9 mouse cellular contexts compared by ENCODE assay signal in genomic region chr5:102692487-102692886, GRCm38 (mm10).
A peak's percentile ranks its signal among the peaks of the same experiment; 100 is the strongest.
DNase-seq lines count a peak whose midpoint lies in the region; ATAC-seq and TF ChIP-seq lines count a peak whose summit lies in the region.
"Had no signal": no experiment of that assay in that cellular context is flagged by ENCODE, and none has a peak within 500 bp of the region (broad histone marks: within the 10 kb centered on the region; RNA-seq: fewer than 3 reads in every experiment).

No protein-coding gene starts in this region.

- no peak overlapping the region for H3K4me3 ChIP-seq in intestine, embryonic 14.5 days (ENCODE audit: low read depth, low read length)
- H3K4me3 ChIP-seq in intestine, embryonic 16.5 days (ENCODE audit: low read length) = no peak overlapping the region
- no peak overlapping the region for H3K4me3 ChIP-seq in forebrain, embryonic 15.5 days
- no peak overlapping the region for H3K4me3 ChIP-seq in hindbrain, postnatal 0 days (ENCODE audit: low read length)
- H3K4me3 ChIP-seq in midbrain, embryonic 12.5 days = no peak overlapping the region
- H3K4me3 ChIP-seq in stomach, embryonic 14.5 days (ENCODE audit: low read depth, low read length) = no peak overlapping the region

- no peak overlapping the region for H3K9ac ChIP-seq in intestine, embryonic 14.5 days (ENCODE audit: low read length)
- no peak overlapping the region for H3K9ac ChIP-seq in intestine, embryonic 16.5 days (ENCODE audit: low read depth, low read length)
- H3K9ac ChIP-seq in forebrain, embryonic 15.5 days (replicated peaks) = no peak overlapping the region
- H3K9ac ChIP-seq in hindbrain, postnatal 0 days (replicated peaks; ENCODE audit: low read length) = no peak overlapping the region
- H3K9ac ChIP-seq in midbrain, embryonic 12.5 days (replicated peaks) = no peak overlapping the region
- H3K9ac ChIP-seq in stomach, embryonic 14.5 days (replicated peaks; ENCODE audit: low read depth, low read length) = no peak overlapping the region

- TF ChIP-seq CTCF in hindbrain, postnatal 0 days (IDR thresholded peaks at IDR 0.05; ENCODE audit: low read depth) = peak; percentile 96

- no peak for DNase-seq in intestine, embryonic 14.5 days (ENCODE audit: low spot score)
- DNase-seq in cerebellum, adult 11 months = peak; percentile 36
- peak; percentile 91 for DNase-seq in hindbrain, postnatal 0 days (ENCODE audit: low spot score)
- DNase-seq in left cerebral cortex, adult 18-20 months (ENCODE audit: low spot score in 2 of 2) = peak; percentile 68 to 74

- WGBS in intestine, embryonic 14.5 days = 14% methylated on average over 4 of the region's 4 CpGs
- WGBS in intestine, embryonic 16.5 days = 15% methylated on average over 4 of the region's 4 CpGs
- WGBS in forebrain, embryonic 15.5 days = 15% methylated on average over 4 of the region's 4 CpGs
- 12% methylated on average over 4 of the region's 4 CpGs for WGBS in hindbrain, postnatal 0 days
- 17% methylated on average over 4 of the region's 4 CpGs for WGBS in midbrain, embryonic 12.5 days
- 11% methylated on average over 4 of the region's 4 CpGs for WGBS in stomach, embryonic 14.5 days

- no peaks in the 10 kb centered on the region for H3K9me3 ChIP-seq in intestine, embryonic 14.5 days (ENCODE audit: control insufficient read depth, low read length)
- H3K9me3 ChIP-seq in intestine, embryonic 16.5 days (ENCODE audit: control insufficient read depth, low read length) = no peaks in the 10 kb centered on the region
- no peaks in the 10 kb centered on the region for H3K9me3 ChIP-seq in forebrain, embryonic 15.5 days
- no peaks in the 10 kb centered on the region for H3K9me3 ChIP-seq in hindbrain, postnatal 0 days (ENCODE audit: low read length)
- H3K9me3 ChIP-seq in midbrain, embryonic 12.5 days = no peaks in the 10 kb centered on the region
- H3K9me3 ChIP-seq in stomach, embryonic 14.5 days (ENCODE audit: control insufficient read depth, low read depth, low read length) = no peaks in the 10 kb centered on the region

- no peak overlapping the region for H3K27ac ChIP-seq in intestine, embryonic 14.5 days (ENCODE audit: low read depth)
- no peak overlapping the region for H3K27ac ChIP-seq in intestine, embryonic 16.5 days (ENCODE audit: low read length)
- H3K27ac ChIP-seq in forebrain, embryonic 15.5 days (replicated peaks) = no peak overlapping the region
- H3K27ac ChIP-seq in hindbrain, postnatal 0 days = no peak overlapping the region
- H3K27ac ChIP-seq in midbrain, embryonic 12.5 days (replicated peaks) = no peak overlapping the region
- H3K27ac ChIP-seq in stomach, embryonic 14.5 days (ENCODE audit: low read length) = no peak overlapping the region

- H3K27me3 ChIP-seq in intestine, embryonic 14.5 days (replicated peaks; ENCODE audit: control insufficient read depth, insufficient read depth, low read length) = no peaks in the 10 kb centered on the region
- no peaks in the 10 kb centered on the region for H3K27me3 ChIP-seq in intestine, embryonic 16.5 days (replicated peaks; ENCODE audit: control insufficient read depth, insufficient read depth, low read length)
- no peaks in the 10 kb centered on the region for H3K27me3 ChIP-seq in forebrain, embryonic 15.5 days
- no peaks in the 10 kb centered on the region for H3K27me3 ChIP-seq in hindbrain, postnatal 0 days (ENCODE audit: insufficient read depth, low read length)
- no peaks in the 10 kb centered on the region for H3K27me3 ChIP-seq in midbrain, embryonic 12.5 days
- H3K27me3 ChIP-seq in stomach, embryonic 14.5 days (ENCODE audit: control insufficient read depth, insufficient read depth, low read length) = no peaks in the 10 kb centered on the region

- no peaks in the 10 kb centered on the region for H3K36me3 ChIP-seq in intestine, embryonic 14.5 days (ENCODE audit: control insufficient read depth, insufficient read depth, low read length)
- H3K36me3 ChIP-seq in intestine, embryonic 16.5 days (ENCODE audit: control insufficient read depth, insufficient read depth, low read length) = no peaks in the 10 kb centered on the region
- H3K36me3 ChIP-seq in forebrain, embryonic 15.5 days = no peaks in the 10 kb centered on the region
- H3K36me3 ChIP-seq in hindbrain, postnatal 0 days (ENCODE audit: insufficient read depth, low read length) = no peaks in the 10 kb centered on the region
- no peaks in the 10 kb centered on the region for H3K36me3 ChIP-seq in midbrain, embryonic 12.5 days
- H3K36me3 ChIP-seq in stomach, embryonic 14.5 days (ENCODE audit: control insufficient read depth, insufficient read depth, low read length) = no peaks in the 10 kb centered on the region
- H3K36me3 ChIP-seq: G1E had no signal

- 0 out of 2 replicates have a peak, but pooled peaks have one; percentile 60 for ATAC-seq in intestine, embryonic 14.5 days (replicated peaks; ENCODE audit: low FRiP score, low TSS enrichment, low read depth)
- ATAC-seq in intestine, embryonic 16.5 days = no peak
- ATAC-seq in forebrain, embryonic 15.5 days (replicated peaks) = peak; percentile 81
- ATAC-seq in hindbrain, postnatal 0 days = peak; percentile 84; the same call in 1 of the 2 replicates
- ATAC-seq in midbrain, embryonic 12.5 days (ENCODE audit: low FRiP score, low read depth) = peak; percentile 47; the same call in 1 of the 2 replicates
- ATAC-seq in stomach, embryonic 14.5 days (ENCODE audit: insufficient number of reproducible peaks, insufficient read depth, low FRiP score, low read depth) = peak; percentile 65; the same call in 1 of the 2 replicates

- H3K4me2 ChIP-seq in intestine, embryonic 14.5 days (ENCODE audit: low read length) = no peak overlapping the region
- no peak overlapping the region for H3K4me2 ChIP-seq in intestine, embryonic 16.5 days (ENCODE audit: low read depth, low read length)
- no peak overlapping the region for H3K4me2 ChIP-seq in forebrain, embryonic 15.5 days (replicated peaks)
- no peak overlapping the region for H3K4me2 ChIP-seq in hindbrain, postnatal 0 days (ENCODE audit: low read depth, low read length)
- H3K4me2 ChIP-seq in midbrain, embryonic 12.5 days (replicated peaks) = no peak overlapping the region
- no peak overlapping the region for H3K4me2 ChIP-seq in stomach, embryonic 14.5 days (replicated peaks; ENCODE audit: low read depth, low read length)

- no peaks in the 10 kb centered on the region for H3K4me1 ChIP-seq in intestine, embryonic 14.5 days (replicated peaks; ENCODE audit: control insufficient read depth, insufficient read depth, low read length)
- no peaks in the 10 kb centered on the region for H3K4me1 ChIP-seq in intestine, embryonic 16.5 days (ENCODE audit: control insufficient read depth, insufficient read depth, low read length)
- no peaks in the 10 kb centered on the region for H3K4me1 ChIP-seq in forebrain, embryonic 15.5 days
- H3K4me1 ChIP-seq in hindbrain, postnatal 0 days (ENCODE audit: insufficient read depth, low read length) = no peaks in the 10 kb centered on the region
- no peaks in the 10 kb centered on the region for H3K4me1 ChIP-seq in midbrain, embryonic 12.5 days
- no peaks in the 10 kb centered on the region for H3K4me1 ChIP-seq in stomach, embryonic 14.5 days (ENCODE audit: control insufficient read depth, insufficient read depth, low read length)
